In the genomic region with DNA sequence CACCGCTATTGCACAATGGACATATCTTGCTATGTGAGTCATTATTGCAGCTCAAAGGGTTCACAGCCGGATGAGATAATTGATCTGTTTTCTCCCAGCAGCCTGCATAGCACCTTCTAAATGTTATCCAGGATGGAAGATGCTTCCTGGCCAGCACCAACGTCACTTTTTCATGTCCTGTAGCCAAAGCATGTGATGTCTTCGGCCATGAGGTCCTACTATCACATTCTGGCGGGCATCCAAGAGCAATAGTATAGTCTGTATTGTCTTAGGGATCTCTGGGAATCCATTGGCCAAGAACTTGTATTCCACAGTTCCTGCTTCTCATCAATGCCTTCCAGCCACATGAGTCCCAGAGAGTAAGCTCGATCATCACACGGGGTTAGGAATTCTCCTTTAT, we compare ENCODE assay signal across 29 mouse cellular contexts.
DNase-seq lines count a peak whose midpoint lies in the region; ATAC-seq and TF ChIP-seq lines count a peak whose summit lies in the region.
"Had no signal": no experiment of that assay in that cellular context is flagged by ENCODE, and none has a peak within 500 bp of the region (broad histone marks: within the 10 kb centered on the region; RNA-seq: fewer than 3 reads in every experiment).

No protein-coding gene starts in this region.

- H3K4me3 ChIP-seq in heart, embryonic 14.5 days (ENCODE audit: control insufficient read depth in 1 of 2, insufficient read depth in 1 of 2, low read depth in 1 of 2, low read length in 2 of 2), result no peak overlapping the region
- no peak overlapping the region for H3K4me3 ChIP-seq in heart, embryonic 10.5 days
- no peak overlapping the region for H3K4me3 ChIP-seq in C2C12 (ENCODE audit: insufficient read depth, poor library complexity, severe bottlenecking)
- H3K4me3 ChIP-seq: embryonic facial prominence, embryonic 10.5 days; embryonic facial prominence, embryonic 13.5 days; erythroblast, embryonic 14.5 days; forebrain, embryonic 12.5 days; forebrain, embryonic 15.5 days; heart, embryonic 15.5 days; hindbrain, embryonic 10.5 days; hindbrain, embryonic 13.5 days; intestine, embryonic 15.5 days had no signal

- H3K79me2 ChIP-seq in C2C12 (ENCODE audit: control insufficient read depth, insufficient read depth), result no peaks in the 10 kb centered on the region

- no peak overlapping the region for H3K27ac ChIP-seq in heart, embryonic 14.5 days (replicated peaks in 1 of 2; ENCODE audit: control insufficient read depth in 1 of 2, insufficient read depth in 1 of 2, low read depth in 2 of 2, low read length in 2 of 2)
- H3K27ac ChIP-seq in heart, embryonic 10.5 days, result no peak overlapping the region
- H3K27ac ChIP-seq: embryonic facial prominence, embryonic 10.5 days; embryonic facial prominence, embryonic 13.5 days; forebrain, embryonic 12.5 days; forebrain, embryonic 15.5 days; heart, embryonic 15.5 days; hindbrain, embryonic 10.5 days; hindbrain, embryonic 13.5 days; intestine, embryonic 15.5 days had no signal

- peaks cover 6% of the 10 kb centered on the region for H3K9me3 ChIP-seq in heart, embryonic 14.5 days (ENCODE audit: control insufficient read depth, low read length)
- peaks cover 10% of the 10 kb centered on the region for H3K9me3 ChIP-seq in heart, embryonic 10.5 days
- H3K9me3 ChIP-seq: intestine, embryonic 15.5 days had no signal

- TF ChIP-seq CTCF in C2C12 (IDR thresholded peaks at IDR 0.05; ENCODE audit: control insufficient read depth, insufficient read depth, insufficient read length), result no peak

- intact Hi-C loops in heart, postnatal 14 days (cut with DNase I), result no loop called here

- H3K4me1 ChIP-seq in heart, embryonic 14.5 days (ENCODE audit: control insufficient read depth in 2 of 2, insufficient read depth in 2 of 2, low read length in 2 of 2), result no peaks in the 10 kb centered on the region
- H3K4me1 ChIP-seq in heart, embryonic 10.5 days, result no peaks in the 10 kb centered on the region
- H3K4me1 ChIP-seq: embryonic facial prominence, embryonic 10.5 days; embryonic facial prominence, embryonic 13.5 days; forebrain, embryonic 12.5 days; forebrain, embryonic 15.5 days; heart, embryonic 15.5 days; hindbrain, embryonic 10.5 days; hindbrain, embryonic 13.5 days; intestine, embryonic 15.5 days had no signal

- 59% methylated on average over 7 of the region's 7 CpGs for WGBS in heart, embryonic 14.5 days
- 75% methylated on average over 7 of the region's 7 CpGs for WGBS in heart, embryonic 10.5 days

- no peak overlapping the region for H3K9ac ChIP-seq in heart, embryonic 14.5 days (ENCODE audit: low read length)
- H3K9ac ChIP-seq: embryonic facial prominence, embryonic 13.5 days; forebrain, embryonic 12.5 days; forebrain, embryonic 15.5 days; heart, embryonic 15.5 days; hindbrain, embryonic 13.5 days; intestine, embryonic 15.5 days had no signal

- no peak overlapping the region for H3K4me2 ChIP-seq in heart, embryonic 14.5 days (ENCODE audit: low read length)
- H3K4me2 ChIP-seq: embryonic facial prominence, embryonic 13.5 days; forebrain, embryonic 12.5 days; forebrain, embryonic 15.5 days; heart, embryonic 15.5 days; hindbrain, embryonic 13.5 days; intestine, embryonic 15.5 days had no signal

- no peaks in the 10 kb centered on the region for H3K36me3 ChIP-seq in heart, embryonic 14.5 days (ENCODE audit: control insufficient read depth, insufficient read depth, low read length)
- no peaks in the 10 kb centered on the region for H3K36me3 ChIP-seq in heart, embryonic 10.5 days
- no peaks in the 10 kb centered on the region for H3K36me3 ChIP-seq in C2C12 (ENCODE audit: control insufficient read depth, insufficient read depth)
- H3K36me3 ChIP-seq: embryonic facial prominence, embryonic 10.5 days; embryonic facial prominence, embryonic 13.5 days; forebrain, embryonic 12.5 days; forebrain, embryonic 15.5 days; heart, embryonic 15.5 days; hindbrain, embryonic 10.5 days; hindbrain, embryonic 13.5 days; intestine, embryonic 15.5 days had no signal

- H3K79me3 ChIP-seq in C2C12 (ENCODE audit: low read depth), result no peaks in the 10 kb centered on the region

- no peak overlapping the region for H3ac ChIP-seq in C2C12 (ENCODE audit: control insufficient read depth, insufficient read length, low read depth)

- DNase-seq in heart, postnatal 14 days, result no peak
- DNase-seq in heart, postnatal 4 days, result peak; percentile 10
- no peak for DNase-seq in heart, embryonic 10.5 days (ENCODE audit: low spot score)
- no peak for DNase-seq in liver
- DNase-seq: adrenal gland, adult 8-10 months; adrenal gland, postnatal 25 days; B cell, adult 2 months; cerebellum, adult 11-12 months; cerebellum, adult 8-10 months; cerebellum, postnatal 10 days; cerebellum, postnatal 36 days; embryo, embryonic 11 days; gastrocnemius, postnatal 25 days; kidney, adult 11 months; kidney, adult 8-10 months had no signal

- ATAC-seq in heart, embryonic 14.5 days (ENCODE audit: insufficient number of reproducible peaks, insufficient read depth, low FRiP score, low read depth), result peak; percentile 69; the same call in 1 of the 2 replicates
- ATAC-seq: activated CD4-positive, CD25-positive, alpha-beta regulatory T cell, adult 4 months; CD4-positive, CD25-positive, alpha-beta regulatory T cell, adult 4 months; forebrain, embryonic 15.5 days; hindbrain, embryonic 16.5 days; intestine, embryonic 15.5 days had no signal

- no peaks in the 10 kb centered on the region for H3K27me3 ChIP-seq in heart, embryonic 14.5 days (ENCODE audit: control insufficient read depth, insufficient read depth, low read length)
- H3K27me3 ChIP-seq in heart, embryonic 10.5 days (ENCODE audit: insufficient read depth, poor library complexity, severe bottlenecking), result no peaks in the 10 kb centered on the region
- H3K27me3 ChIP-seq in C2C12 (ENCODE audit: control insufficient read depth, insufficient read depth, insufficient read length), result no peaks in the 10 kb centered on the region
- H3K27me3 ChIP-seq: embryonic facial prominence, embryonic 13.5 days; forebrain, embryonic 12.5 days; forebrain, embryonic 15.5 days; heart, embryonic 15.5 days; hindbrain, embryonic 13.5 days; intestine, embryonic 15.5 days had no signal

TF ChIP-seq in C2C12, 6 proteins besides CTCF, POLR2A, EP300 and RAD21:
- TF ChIP-seq MAX (IDR thresholded peaks at IDR 0.05) (no peak), CEBPB (IDR thresholded peaks at IDR 0.05; ENCODE audit: low read depth) (peak; percentile 53), FOSL1 (IDR thresholded peaks at IDR 0.05; ENCODE audit: insufficient read depth, low read length, poor library complexity, severe bottlenecking) (no peak)
